Mouse (Mus musculus) lung, embryonic 16.5 days (tissue): ENCODE measurements around the gene Gm10488. TPM values are rescaled to one million over a fixed set of nuclear protein-coding genes. Genes with fewer than 3 reads are reported as not detected.
"Not testable (repeated sequence)": the region's sequence is repeated elsewhere in the genome, so short reads cannot be mapped to it uniquely, and the experiment has no call there.

ENCODE experiments used
- ATAC-seq: fragments of 200-750 bp; cut with Nextera tagmentation; 2 replicates; pipeline ENCODE4 v1.8.0; 2017; ENCODE audit warnings: low read depth, mild to moderate bottlenecking, moderate library complexity
- H3K27ac ChIP-seq: fragments of 300-500 bp; sonication (generic); 2 replicates; pipeline ENCODE4 v1.5.1; 2014; ENCODE audit warnings: mild to moderate bottlenecking, control low read depth, low read length
- H3K27me3 ChIP-seq: fragments of 300-500 bp; sonication (generic); 2 replicates; pipeline ENCODE4 v1.6.1; 2014; ENCODE audit warnings: low read depth, low read length, mixed read lengths; ENCODE audit not compliant: control insufficient read depth, insufficient read depth
- H3K36me3 ChIP-seq: fragments of 300-500 bp; sonication (generic); 2 replicates; pipeline ENCODE4 v1.6.1; 2014; ENCODE audit warnings: low read length; ENCODE audit not compliant: control insufficient read depth, insufficient read depth
- H3K4me1 ChIP-seq: fragments of 300-500 bp; sonication (generic); replicated peaks from 2 replicates; pipeline ENCODE4 v1.6.1; 2014; ENCODE audit warnings: low read length, mixed read lengths; ENCODE audit not compliant: control insufficient read depth, insufficient read depth
- H3K4me2 ChIP-seq: fragments of 300-500 bp; sonication (generic); 2 replicates; pipeline ENCODE4 v1.6.1; 2014; ENCODE audit warnings: low read depth, low read length, control low read depth
- H3K4me3 ChIP-seq: fragments of 300-500 bp; sonication (generic); 2 replicates; pipeline ENCODE4 v1.5.1; 2014; ENCODE audit warnings: mild to moderate bottlenecking, low read length, control low read depth
- H3K9ac ChIP-seq: fragments of 300-500 bp; sonication (generic); 2 replicates; pipeline ENCODE4 v1.6.1; 2014; ENCODE audit warnings: low read length, control low read depth
- H3K9me3 ChIP-seq: fragments of 300-500 bp; sonication (generic); 2 replicates; pipeline ENCODE4 v1.6.1; 2016; ENCODE audit warnings: low read length; ENCODE audit not compliant: control insufficient read depth
- WGBS: fragments of 180-500 bp; shearing (Covaris S2); extraction: QIAGEN DNeasy Blood & Tissue Kit; methylation state at CpG from one replicate; pipeline ENCODE4 v1.1.7; 2014; 5-methylcytosine and 5-hydroxymethylcytosine counted together
- microRNA-seq: library from miRNA; unstranded; fragments of <30 nt; microRNA quantifications from one replicate; pipeline ENCODE4, GENCODE M21; 2016
- polyA plus RNA-seq: library from polyadenylated mRNA; unstranded; fragments of >200 nt; fragmentation: Nextera tagmentation; extraction: Ambion mirVana; gene quantifications from 2 replicates; pipeline ENCODE4 v1.2.1, GENCODE M21; 2015

The Gm10488 gene
- polyA plus RNA-seq: not detected in 2 replicates

DNA sequence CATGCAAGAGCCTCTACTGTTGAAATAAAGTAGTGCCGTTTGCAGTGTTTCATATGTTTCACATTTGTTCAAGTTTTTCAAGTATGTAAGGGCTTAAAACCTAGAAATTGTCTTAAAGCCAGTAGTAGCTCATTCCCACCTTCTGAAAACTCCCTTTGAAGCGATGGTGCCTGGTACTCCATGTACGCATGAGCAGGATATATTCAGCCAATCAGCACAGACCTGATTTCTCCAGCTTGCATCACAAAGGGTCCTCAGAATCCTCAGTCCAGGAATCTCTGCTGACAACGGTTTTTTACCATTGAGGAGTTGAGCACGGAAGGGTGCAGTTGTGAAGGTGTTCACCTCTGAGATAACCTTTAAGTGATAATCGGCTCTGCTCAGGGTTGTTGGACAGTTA, at the start of gene Gm10488:
TSS of gene Gm10488 (plus strand) at position 301 of the 400 bp plus-strand sequence.
- not testable (repeated sequence) for H3K9me3 ChIP-seq, H3K9ac ChIP-seq, H3K4me2 ChIP-seq, ATAC-seq, H3K36me3 ChIP-seq, H3K4me1 ChIP-seq, H3K4me3 ChIP-seq, H3K27me3 ChIP-seq, H3K27ac ChIP-seq
- no CpG with 5 or more reads among the region's 6 CpGs for WGBS

Small RNA genes within 50 kb of the gene (microRNA-seq; reads per million reads assigned to microRNA genes)
- not detected for gene Gm44298
